Mouse (Mus musculus): ENCODE results near the gene Fbxo22. TPM values are rescaled to one million over a fixed set of nuclear protein-coding genes. Genes with fewer than 3 reads are reported as not detected.
"Not testable (repeated sequence)": the region's sequence is repeated elsewhere in the genome, so short reads cannot be mapped to it uniquely, and the experiment has no call there.

The Fbxo22 gene
- total and polyA plus RNA-seq, 2 experiments from 2014 or later, result 45.0 to 48.3 TPM

DNA sequence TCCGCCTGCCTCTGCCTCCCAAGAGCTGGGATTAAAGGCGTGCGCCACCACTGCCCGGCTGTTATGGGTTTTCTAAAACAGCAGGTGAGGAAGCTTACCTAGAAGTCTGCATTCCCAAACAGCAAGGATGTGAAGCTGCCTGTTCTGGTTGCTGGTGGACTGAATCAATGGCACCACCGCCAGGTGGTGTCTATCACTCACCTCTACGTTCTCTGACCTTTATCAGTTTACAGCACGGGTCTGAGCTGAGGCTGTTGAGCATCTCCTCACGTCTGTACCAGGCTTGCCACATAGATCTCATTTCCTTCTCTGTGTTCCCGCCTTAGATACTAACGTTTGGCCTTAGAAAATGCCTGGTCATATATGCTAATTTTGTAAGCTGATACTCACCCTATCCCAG, 20.3 kb downstream of the Fbxo22 start:
- Histone ChIP-seq H3K36me3 (replicated peaks; ENCODE audit: control insufficient read depth, insufficient read depth, low read length) (peaks cover 9% of the 10 kb centered on the region), H3K4me3 (ENCODE audit: low read depth, low read length) (no peak overlapping the region), H3K27me3 (ENCODE audit: control insufficient read depth, insufficient read depth, low read length) (no peaks in the 10 kb centered on the region), H3K9me3 (replicated peaks; ENCODE audit: control insufficient read depth, low read length) (no peaks in the 10 kb centered on the region), H3K4me1 (ENCODE audit: control insufficient read depth, insufficient read depth) (no peaks in the 10 kb centered on the region), H3K4me2 (ENCODE audit: low read depth, low read length) (no peak overlapping the region), H3K9ac (replicated peaks; ENCODE audit: low read depth, low read length) (no peak overlapping the region), H3K27ac (ENCODE audit: low read depth) (no peak overlapping the region)
- ATAC-seq (ENCODE audit: insufficient read depth, low read depth), result no peak
- no peak for DNase-seq (ENCODE audit: low spot score)
- TF ChIP-seq CTCF (IDR thresholded peaks at IDR 0.05; ENCODE audit: low read depth) (no peak), EP300 (IDR thresholded peaks at IDR 0.05; ENCODE audit: low read depth) (no peak)
- 45% methylated on average over 10 of the region's 10 CpGs for WGBS

DNA sequence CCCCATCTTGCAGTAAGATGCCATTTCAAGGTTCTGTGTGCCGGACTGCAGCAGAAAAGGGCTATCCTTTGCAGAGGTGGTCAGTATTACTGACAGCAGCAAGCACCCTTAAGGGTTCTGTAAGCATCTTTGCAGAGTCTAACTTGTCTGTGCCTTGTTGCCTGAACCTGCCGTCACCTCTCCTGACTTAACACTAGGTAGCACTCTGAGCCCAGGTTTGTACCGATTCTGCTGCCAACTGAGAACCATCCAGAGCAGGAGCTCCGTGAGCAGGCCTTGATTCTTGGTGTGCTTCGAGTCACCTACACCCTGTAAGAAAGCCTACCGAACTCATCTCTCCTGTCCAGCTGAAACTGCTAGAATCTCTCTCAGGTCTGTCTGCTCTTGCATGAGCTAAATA, 22.8 kb downstream of the Fbxo22 start:
- Histone ChIP-seq H3K4me1 (ENCODE audit: control insufficient read depth, insufficient read depth) (no peaks in the 10 kb centered on the region), H3K27ac (ENCODE audit: low read depth) (no peak overlapping the region), H3K9ac (replicated peaks; ENCODE audit: low read depth, low read length) (no peak overlapping the region), H3K36me3 (replicated peaks; ENCODE audit: control insufficient read depth, insufficient read depth, low read length) (no peaks in the 10 kb centered on the region), H3K4me3 (ENCODE audit: low read depth, low read length) (no peak overlapping the region), H3K4me2 (ENCODE audit: low read depth, low read length) (no peak overlapping the region), H3K27me3 (ENCODE audit: control insufficient read depth, insufficient read depth, low read length) (no peaks in the 10 kb centered on the region), H3K9me3 (replicated peaks; ENCODE audit: control insufficient read depth, low read length) (no peaks in the 10 kb centered on the region)
- ATAC-seq (ENCODE audit: insufficient read depth, low read depth) (no peak), DNase-seq (ENCODE audit: low spot score) (no peak)
- TF ChIP-seq CTCF (IDR thresholded peaks at IDR 0.05; ENCODE audit: low read depth) (peak; percentile 25), EP300 (IDR thresholded peaks at IDR 0.05; ENCODE audit: low read depth) (no peak)
- 58% methylated on average over 6 of the region's 6 CpGs for WGBS

DNA sequence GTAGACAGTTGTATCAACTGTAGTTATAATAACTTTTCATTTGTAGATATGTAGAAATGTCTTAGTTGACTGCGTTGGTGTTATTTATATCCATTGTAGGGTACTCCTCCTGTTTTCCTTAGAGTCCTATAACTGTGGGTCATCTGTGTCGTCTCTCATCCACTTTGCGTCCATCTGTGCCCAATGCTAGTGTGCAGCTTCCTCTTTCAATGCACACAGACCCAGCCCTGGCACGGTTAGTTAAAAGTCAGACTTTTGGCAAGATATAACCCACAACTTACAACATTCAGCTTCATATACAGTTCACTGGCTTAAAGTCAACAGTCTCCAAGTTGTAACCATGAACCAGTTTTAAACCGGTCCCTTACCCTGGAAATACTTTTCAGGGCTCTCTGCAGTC, 23.4 kb downstream of the Fbxo22 start:
- Histone ChIP-seq H3K4me1 (ENCODE audit: control insufficient read depth, insufficient read depth) (no peaks in the 10 kb centered on the region), H3K27ac (ENCODE audit: low read depth) (no peak overlapping the region), H3K36me3 (replicated peaks; ENCODE audit: control insufficient read depth, insufficient read depth, low read length) (no peaks in the 10 kb centered on the region), H3K9ac (replicated peaks; ENCODE audit: low read depth, low read length) (no peak overlapping the region), H3K4me3 (ENCODE audit: low read depth, low read length) (no peak overlapping the region), H3K27me3 (ENCODE audit: control insufficient read depth, insufficient read depth, low read length) (no peaks in the 10 kb centered on the region), H3K4me2 (ENCODE audit: low read depth, low read length) (no peak overlapping the region), H3K9me3 (replicated peaks; ENCODE audit: control insufficient read depth, low read length) (no peaks in the 10 kb centered on the region)
- DNase-seq (ENCODE audit: low spot score) (no peak), ATAC-seq (ENCODE audit: insufficient read depth, low read depth) (no peak)
- 83% methylated on average over 5 of the region's 5 CpGs for WGBS
- TF ChIP-seq CTCF (IDR thresholded peaks at IDR 0.05; ENCODE audit: low read depth) (no peak), EP300 (IDR thresholded peaks at IDR 0.05; ENCODE audit: low read depth) (no peak)

DNA sequence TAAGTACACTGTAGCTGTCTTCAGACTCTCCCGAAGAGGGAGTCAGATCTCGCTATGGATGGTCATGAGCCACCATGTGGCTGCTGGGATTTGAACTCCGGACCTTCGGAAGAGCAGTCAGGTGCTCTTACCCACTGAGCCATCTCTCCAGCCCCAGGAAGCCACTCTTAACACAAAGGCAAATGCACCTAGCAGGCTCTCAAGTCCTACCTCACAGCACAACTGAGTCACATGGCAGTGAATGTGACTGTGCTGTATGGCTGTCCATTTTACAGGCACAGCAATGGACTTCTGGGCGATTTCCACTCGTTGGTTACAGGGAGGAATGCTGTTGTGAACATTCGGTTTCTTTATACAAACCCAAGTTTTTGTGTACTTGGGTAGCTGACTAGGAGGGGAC, 23.9 kb downstream of the Fbxo22 start:
- H3K36me3 ChIP-seq (replicated peaks; ENCODE audit: control insufficient read depth, insufficient read depth, low read length), result no peaks in the 10 kb centered on the region
- no peaks in the 10 kb centered on the region for H3K27me3 ChIP-seq (ENCODE audit: control insufficient read depth, insufficient read depth, low read length)
- H3K9me3 ChIP-seq (replicated peaks; ENCODE audit: control insufficient read depth, low read length), result no peaks in the 10 kb centered on the region
- no peaks in the 10 kb centered on the region for H3K4me1 ChIP-seq (ENCODE audit: control insufficient read depth, insufficient read depth)
- H3K4me3 ChIP-seq (ENCODE audit: low read depth, low read length), result no peak overlapping the region
- H3K9ac ChIP-seq (replicated peaks; ENCODE audit: low read depth, low read length), result no peak overlapping the region
- ATAC-seq (ENCODE audit: insufficient read depth, low read depth) (no peak), DNase-seq (ENCODE audit: low spot score) (no peak)
- no peak overlapping the region for H3K4me2 ChIP-seq (ENCODE audit: low read depth, low read length)
- H3K27ac ChIP-seq (ENCODE audit: low read depth), result no peak overlapping the region
- 78% methylated on average over 7 of the region's 7 CpGs for WGBS
- TF ChIP-seq CTCF (IDR thresholded peaks at IDR 0.05; ENCODE audit: low read depth) (no peak), EP300 (IDR thresholded peaks at IDR 0.05; ENCODE audit: low read depth) (no peak)

DNA sequence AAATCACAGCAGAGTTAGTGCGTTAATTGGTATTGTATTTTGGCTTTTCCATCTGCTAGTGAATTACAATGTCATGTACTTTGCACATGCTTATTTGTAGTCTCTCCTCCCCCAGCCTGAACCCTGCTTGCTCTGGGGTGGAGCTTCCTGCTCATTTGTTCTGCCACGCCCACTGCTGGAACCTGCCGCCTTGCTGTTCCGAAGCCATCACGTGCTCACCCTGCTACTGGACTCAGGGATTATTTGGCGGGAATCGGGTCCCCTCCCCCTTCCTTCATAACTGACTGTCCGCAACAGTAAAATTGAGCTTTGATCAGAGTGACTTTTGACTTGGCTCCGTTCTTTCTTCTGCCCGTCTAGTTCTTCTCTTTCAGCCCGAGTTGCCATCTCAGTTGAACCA, 24.4 kb downstream of the Fbxo22 start:
- ATAC-seq (ENCODE audit: insufficient read depth, low read depth); H3K4me3 ChIP-seq (ENCODE audit: low read depth, low read length); H3K9ac ChIP-seq (replicated peaks; ENCODE audit: low read depth, low read length); H3K9me3 ChIP-seq (replicated peaks; ENCODE audit: control insufficient read depth, low read length); H3K4me1 ChIP-seq (ENCODE audit: control insufficient read depth, insufficient read depth); DNase-seq (ENCODE audit: low spot score); H3K4me2 ChIP-seq (ENCODE audit: low read depth, low read length); H3K27ac ChIP-seq (ENCODE audit: low read depth); H3K36me3 ChIP-seq (replicated peaks; ENCODE audit: control insufficient read depth, insufficient read depth, low read length); H3K27me3 ChIP-seq (ENCODE audit: control insufficient read depth, insufficient read depth, low read length): not testable (repeated sequence)
- WGBS, result 60% methylated on average over 11 of the region's 11 CpGs

DNA sequence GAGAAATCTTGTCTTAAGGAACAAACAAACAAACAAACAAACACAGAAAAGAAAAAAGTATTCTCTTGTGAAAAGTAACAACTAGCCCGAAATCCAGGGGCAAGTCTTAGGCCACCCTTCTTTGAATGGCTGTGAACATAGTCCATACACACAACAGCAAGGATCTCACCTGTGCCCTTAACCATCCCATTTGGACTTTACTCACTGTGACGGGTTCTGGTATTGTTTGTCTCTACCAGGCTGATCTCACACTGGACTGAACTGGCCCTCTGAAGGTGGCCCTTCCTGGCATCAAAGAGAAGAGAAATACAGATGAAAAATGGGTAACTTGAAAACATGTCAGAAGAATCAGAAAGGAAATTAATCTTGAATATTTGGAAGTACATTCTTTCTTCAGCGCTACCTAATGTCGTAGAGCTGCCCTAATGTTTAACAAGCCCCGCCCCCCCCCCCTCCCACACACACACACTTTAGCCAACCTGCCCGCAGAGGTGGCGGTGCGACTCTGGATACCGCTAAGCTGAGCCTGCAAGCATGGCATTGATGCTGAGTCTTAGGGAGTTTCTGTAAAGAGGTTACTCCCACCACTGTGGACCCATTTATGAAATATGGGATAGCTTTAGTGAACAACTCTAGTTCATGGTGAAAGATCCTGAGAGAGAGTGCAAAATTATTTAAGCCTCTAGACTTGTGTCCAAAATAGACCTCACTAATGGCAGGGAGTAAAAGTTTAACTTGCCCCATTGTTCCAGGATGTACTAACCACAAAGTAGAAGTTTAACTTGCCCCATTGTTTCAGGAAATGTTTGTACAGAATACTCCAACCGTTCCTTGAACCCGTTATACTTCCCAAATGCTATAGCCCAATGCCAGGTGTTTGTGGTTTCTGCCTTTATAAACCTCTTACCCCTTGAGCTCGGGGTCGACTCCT, 27.8 kb downstream of the Fbxo22 start:
- WGBS, result 70% methylated on average over 13 of the region's 13 CpGs
- H3K4me3 ChIP-seq (ENCODE audit: low read depth, low read length), result no peak overlapping the region
- no peak for ATAC-seq (ENCODE audit: insufficient read depth, low read depth)

More for the DNA sequence above, 27.8 kb downstream of the Fbxo22 start:
- no peak overlapping the region for H3K9ac ChIP-seq (replicated peaks; ENCODE audit: low read depth, low read length)
- no peaks in the 10 kb centered on the region; the same call in 1 of the 2 replicates for H3K27me3 ChIP-seq (ENCODE audit: control insufficient read depth, insufficient read depth, low read length)
- TF ChIP-seq CTCF (IDR thresholded peaks at IDR 0.05; ENCODE audit: low read depth) (no peak), EP300 (IDR thresholded peaks at IDR 0.05; ENCODE audit: low read depth) (no peak)
- H3K27ac ChIP-seq (ENCODE audit: low read depth), result no peak overlapping the region
- H3K4me2 ChIP-seq (ENCODE audit: low read depth, low read length), result no peak overlapping the region
- no peak for DNase-seq (ENCODE audit: low spot score)
- H3K36me3 ChIP-seq (replicated peaks; ENCODE audit: control insufficient read depth, insufficient read depth, low read length), result no peaks in the 10 kb centered on the region
- no peaks in the 10 kb centered on the region for H3K9me3 ChIP-seq (replicated peaks; ENCODE audit: control insufficient read depth, low read length)
- no peaks in the 10 kb centered on the region for H3K4me1 ChIP-seq (ENCODE audit: control insufficient read depth, insufficient read depth)
